Mouse (Mus musculus) testis, adult 2 months (tissue): ENCODE results near the gene Chkb.

Experiments used
- CTCF ChIP-seq: fragments of 200-500 bp; IDR thresholded peaks from 2 replicates; pipeline ENCODE4 v1.5.1; 2012; ENCODE audit warnings: low read depth, mild to moderate bottlenecking, inconsistent platforms, low read length, moderate library complexity; ENCODE audit not compliant: control insufficient read depth, insufficient read depth, insufficient replicate concordance
- POLR2A ChIP-seq: fragments of 200-500 bp; IDR thresholded peaks from 2 replicates; pipeline ENCODE4 v1.6.1; 2012; ENCODE audit warnings: low read depth, mild to moderate bottlenecking, inconsistent platforms, low read length, moderate library complexity; ENCODE audit not compliant: control insufficient read depth

- no peak for TF ChIP-seq POLR2A
- no peak for TF ChIP-seq CTCF
Observed at GRCm38 (mm10) chr15:89473370-89473769, 43.7 kb upstream of the Chkb start.
